In the genomic region with DNA sequence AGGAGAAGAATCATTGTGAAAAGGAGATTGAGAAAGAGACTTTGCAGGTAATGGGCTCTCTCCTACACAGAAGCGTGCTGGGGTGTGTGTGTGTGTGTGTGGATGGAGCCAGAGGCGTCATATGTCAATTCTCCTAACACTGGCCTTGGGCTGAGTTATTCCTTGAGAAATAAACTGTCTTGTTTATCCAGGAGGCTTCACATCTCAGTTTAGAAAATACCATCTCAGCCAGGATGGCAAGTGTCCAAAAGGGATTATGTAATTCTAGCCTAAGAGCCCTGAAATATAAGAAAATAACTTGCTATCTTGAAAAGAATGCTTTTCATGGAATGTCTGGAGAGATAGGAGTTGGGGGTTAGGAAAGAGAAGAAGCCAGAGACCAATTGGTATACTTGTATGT, we compare ENCODE assay signal across 23 mouse cellular contexts.
DNase-seq lines count a peak whose midpoint lies in the region; ATAC-seq and TF ChIP-seq lines count a peak whose summit lies in the region.
"Had no signal": no experiment of that assay in that cellular context is flagged by ENCODE, and none has a peak within 500 bp of the region (broad histone marks: within the 10 kb centered on the region; RNA-seq: fewer than 3 reads in every experiment).

No protein-coding gene starts in this region.

- TF ChIP-seq CTCF in heart, adult 2 months (IDR thresholded peaks at IDR 0.05) = no peak

- H3K27ac ChIP-seq in heart, adult 2 months = no peak overlapping the region
- H3K27ac ChIP-seq in lung, embryonic 16.5 days (ENCODE audit: low read length) = no peak overlapping the region
- H3K27ac ChIP-seq: forebrain, embryonic 12.5 days; kidney, embryonic 15.5 days; limb, embryonic 10.5 days; lung, embryonic 15.5 days had no signal

- ATAC-seq in cerebellum, adult (ENCODE audit: insufficient number of reproducible peaks, low FRiP score, low TSS enrichment) = peak; percentile 27; the same call in 1 of the 2 replicates
- ATAC-seq in lung, embryonic 16.5 days (ENCODE audit: low read depth) = peak; percentile 67; the same call in 1 of the 2 replicates
- ATAC-seq: hindbrain, embryonic 16.5 days; intestine, postnatal 0 days; Patski had no signal

- TF ChIP-seq EP300 in heart, adult 2 months (IDR thresholded peaks at IDR 0.05; ENCODE audit: insufficient read depth, low read depth, low read length) = no peak

- no peak overlapping the region for H3K4me2 ChIP-seq in lung, embryonic 16.5 days (ENCODE audit: low read depth, low read length)
- H3K4me2 ChIP-seq: forebrain, embryonic 12.5 days; kidney, embryonic 15.5 days; liver, embryonic 11.5 days; lung, embryonic 15.5 days had no signal

- no peak overlapping the region for H3K9ac ChIP-seq in heart, adult 2 months (ENCODE audit: low read depth, low read length)
- no peak overlapping the region for H3K9ac ChIP-seq in lung, embryonic 16.5 days (ENCODE audit: low read length)
- H3K9ac ChIP-seq: forebrain, embryonic 12.5 days; kidney, embryonic 15.5 days; lung, embryonic 15.5 days had no signal

- H3K9me3 ChIP-seq in lung, embryonic 16.5 days (ENCODE audit: control insufficient read depth, low read length) = no peaks in the 10 kb centered on the region
- H3K9me3 ChIP-seq: forebrain, embryonic 12.5 days; kidney, embryonic 15.5 days; limb, embryonic 10.5 days; lung, embryonic 15.5 days had no signal

- H3K36me3 ChIP-seq in heart, adult 2 months (ENCODE audit: control insufficient read depth, insufficient read depth, low read length) = no peaks in the 10 kb centered on the region
- no peaks in the 10 kb centered on the region for H3K36me3 ChIP-seq in lung, embryonic 16.5 days (ENCODE audit: control insufficient read depth, insufficient read depth, low read length)
- H3K36me3 ChIP-seq: forebrain, embryonic 12.5 days; kidney, embryonic 15.5 days; limb, embryonic 10.5 days; lung, embryonic 15.5 days had no signal

- H3K4me1 ChIP-seq in heart, adult 2 months (ENCODE audit: control insufficient read depth, insufficient read depth, low read length) = no peaks in the 10 kb centered on the region
- H3K4me1 ChIP-seq in lung, embryonic 16.5 days (replicated peaks; ENCODE audit: control insufficient read depth, insufficient read depth, low read length) = peaks cover 6% of the 10 kb centered on the region; the same call in 1 of the 2 replicates
- H3K4me1 ChIP-seq: forebrain, embryonic 12.5 days; kidney, embryonic 15.5 days; limb, embryonic 10.5 days had no signal

- no peak for TF ChIP-seq POLR2A in heart, adult 2 months (IDR thresholded peaks at IDR 0.05; ENCODE audit: insufficient read depth, low read depth, low read length)

- DNase-seq in cerebellum, postnatal 10 days = no peak
- DNase-seq in heart, adult 11 months = peak; percentile 57
- no peak for DNase-seq in heart, adult 2 months
- DNase-seq in lung, postnatal 4 days = no peak
- DNase-seq in telencephalon, adult 2 months (ENCODE audit: low read depth, low spot score) = peak; percentile 58
- DNase-seq in adrenal gland, postnatal 14 days = no peak
- DNase-seq: adrenal gland, postnatal 10 days; gastrocnemius, postnatal 10 days; heart, adult 18-20 months; heart, postnatal 36 days; layer of hippocampus, postnatal 36 days; retina, postnatal 1 day; thymus, postnatal 25 days had no signal

- intact Hi-C loops in heart, adult 2 months (cut with DNase I) = no loop called here

- no peaks in the 10 kb centered on the region for H3K79me2 ChIP-seq in heart, adult 2 months (replicated peaks; ENCODE audit: control insufficient read depth, insufficient read depth, low read length)

- H3K27me3 ChIP-seq in heart, adult 2 months (ENCODE audit: control insufficient read depth, insufficient read depth, low read length) = no peaks in the 10 kb centered on the region
- H3K27me3 ChIP-seq in lung, embryonic 16.5 days (ENCODE audit: control insufficient read depth, insufficient read depth, low read depth, low read length) = no peaks in the 10 kb centered on the region
- H3K27me3 ChIP-seq: forebrain, embryonic 12.5 days; kidney, embryonic 15.5 days; lung, embryonic 15.5 days had no signal

- 59% methylated on average over 2 of the region's 2 CpGs for WGBS in heart, adult 2 months
- 38% methylated on average over 2 of the region's 2 CpGs for WGBS in lung, embryonic 16.5 days

- no peak overlapping the region for H3K4me3 ChIP-seq in heart, adult 2 months
- H3K4me3 ChIP-seq in lung, embryonic 16.5 days (ENCODE audit: low read length) = no peak overlapping the region
- H3K4me3 ChIP-seq: forebrain, embryonic 12.5 days; kidney, embryonic 15.5 days; limb, embryonic 10.5 days; lung, embryonic 15.5 days had no signal

Comparison
In these comparisons a context has a peak if more than half of its experiments do, and no peak if none do; other contexts are left out.
1. DNase-seq: peak in heart, adult 11 months (single experiment) and telencephalon, adult 2 months (single experiment); none in cerebellum, postnatal 10 days (0 of 2), heart, adult 2 months (0 of 2), lung, postnatal 4 days (0 of 2) and adrenal gland, postnatal 14 days (single experiment).